In genomic region chr3:82175501-82175900, GRCm38 (mm10) we compare ENCODE assay signal across 18 mouse cellular contexts.
"Had no signal": no experiment of that assay in that cellular context is flagged by ENCODE, and none has a peak within 500 bp of the region (broad histone marks: within the 10 kb centered on the region; RNA-seq: fewer than 3 reads in every experiment).

No protein-coding gene starts in this region.

- H3K4me2 ChIP-seq: intestine, embryonic 15.5 days; kidney, embryonic 15.5 days; limb, embryonic 12.5 days; limb, embryonic 15.5 days; liver, embryonic 13.5 days; midbrain, embryonic 12.5 days; midbrain, embryonic 15.5 days; neural tube, embryonic 12.5 days had no signal

- H3K36me3 ChIP-seq: intestine, embryonic 15.5 days; kidney, embryonic 15.5 days; limb, embryonic 12.5 days; limb, embryonic 15.5 days; liver, embryonic 13.5 days; midbrain, embryonic 12.5 days; midbrain, embryonic 15.5 days; neural tube, embryonic 12.5 days had no signal

- H3K27ac ChIP-seq: left cerebral cortex, adult 2 months; limb, embryonic 12.5 days; limb, embryonic 15.5 days; liver, embryonic 13.5 days; macrophage; midbrain, embryonic 12.5 days; midbrain, embryonic 15.5 days; neural tube, embryonic 12.5 days had no signal

- H3K4me3 ChIP-seq: intestine, embryonic 15.5 days; kidney, embryonic 15.5 days; left cerebral cortex, adult 2 months; limb, embryonic 12.5 days; limb, embryonic 15.5 days; liver, embryonic 13.5 days; midbrain, embryonic 12.5 days; midbrain, embryonic 15.5 days; neural tube, embryonic 12.5 days had no signal

- ATAC-seq: hindbrain, embryonic 16.5 days; intestine, embryonic 15.5 days; midbrain, embryonic 15.5 days had no signal

- DNase-seq: kidney, adult 11 months; kidney, postnatal 36 days; layer of hippocampus, postnatal 36 days; liver, embryonic 13.5 days; lung, adult 2 months; lung, postnatal 10 days; thymus, adult 18-20 months; thymus, postnatal 36 days had no signal

- H3K4me1 ChIP-seq: intestine, embryonic 15.5 days; limb, embryonic 12.5 days; limb, embryonic 15.5 days; liver, embryonic 13.5 days; midbrain, embryonic 12.5 days; midbrain, embryonic 15.5 days; neural tube, embryonic 12.5 days had no signal

- H3K27me3 ChIP-seq: intestine, embryonic 15.5 days; kidney, embryonic 15.5 days; limb, embryonic 12.5 days; limb, embryonic 15.5 days; liver, embryonic 13.5 days; midbrain, embryonic 12.5 days; midbrain, embryonic 15.5 days; neural tube, embryonic 12.5 days had no signal

- H3K9ac ChIP-seq: intestine, embryonic 15.5 days; kidney, embryonic 15.5 days; limb, embryonic 12.5 days; limb, embryonic 15.5 days; liver, embryonic 13.5 days; midbrain, embryonic 12.5 days; midbrain, embryonic 15.5 days; neural tube, embryonic 12.5 days had no signal

- H3K9me3 ChIP-seq: intestine, embryonic 15.5 days; kidney, embryonic 15.5 days; limb, embryonic 12.5 days; limb, embryonic 15.5 days; liver, embryonic 13.5 days; midbrain, embryonic 12.5 days; midbrain, embryonic 15.5 days; neural tube, embryonic 12.5 days had no signal
